ENCODE assay signal across 10 mouse cellular contexts in the genomic region with DNA sequence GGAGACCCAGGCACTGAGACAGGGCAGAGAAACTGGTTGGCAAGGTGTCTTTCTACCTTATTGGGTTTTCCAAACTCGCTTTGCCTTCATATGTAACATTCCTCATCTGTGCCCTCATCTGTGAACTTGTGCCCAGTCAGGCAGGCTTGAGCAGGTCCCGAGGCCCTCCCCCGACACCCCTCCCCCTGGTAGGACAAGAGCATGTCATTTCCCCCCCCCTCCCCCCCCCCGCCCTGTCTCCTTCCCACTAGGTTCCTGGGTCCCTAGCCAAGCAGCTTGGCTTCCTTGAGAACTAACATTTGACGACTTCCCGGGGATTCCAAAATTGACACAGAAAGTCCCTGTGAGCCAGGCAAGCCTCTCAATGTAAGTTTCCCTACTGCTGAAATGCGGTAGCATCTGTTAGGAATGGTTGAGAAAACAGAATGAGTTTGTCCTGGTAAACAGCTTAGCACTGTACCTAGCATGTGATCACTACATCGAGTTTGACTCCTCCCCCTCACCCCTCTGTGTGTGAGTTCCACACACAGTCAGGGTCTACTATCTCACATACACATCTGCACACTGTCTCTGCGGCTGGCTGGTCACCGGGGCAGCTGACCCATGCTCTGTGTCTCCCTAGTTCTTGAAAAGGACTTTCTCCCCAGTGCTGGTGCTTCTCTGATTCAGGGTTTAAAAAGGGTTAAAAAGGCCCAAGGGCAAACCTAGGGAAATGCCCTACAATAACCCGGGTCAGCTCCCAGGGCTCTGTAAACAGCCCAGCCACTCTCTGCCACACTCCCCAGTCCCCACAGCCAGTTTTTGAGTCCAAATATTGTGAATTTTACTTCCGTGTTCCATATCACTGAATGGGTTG. TPM values are rescaled to one million over a fixed set of nuclear protein-coding genes. Genes with fewer than 3 reads are reported as not detected.
DNase-seq lines count a peak whose midpoint lies in the region; ATAC-seq and TF ChIP-seq lines count a peak whose summit lies in the region.
"Had no signal": no experiment of that assay in that cellular context is flagged by ENCODE, and none has a peak within 500 bp of the region (broad histone marks: within the 10 kb centered on the region; RNA-seq: fewer than 3 reads in every experiment).

No protein-coding gene starts in this region.

- H3K27ac ChIP-seq in midbrain, embryonic 11.5 days (ENCODE audit: low read depth, low read length) = no peak overlapping the region
- no peak overlapping the region for H3K27ac ChIP-seq in midbrain, embryonic 13.5 days
- 0 out of 2 replicates have a peak overlapping the region, but pooled peaks have one; percentile 27 for H3K27ac ChIP-seq in testis, adult 2 months (ENCODE audit: control insufficient read depth, insufficient read depth, low read depth, low read length)

- DNase-seq in cerebellum, postnatal 14 days = peak; percentile 5 to 10
- DNase-seq in cerebellum, postnatal 4 days (ENCODE audit: low spot score in 2 of 2) = no peak
- peak; percentile 45 for DNase-seq in midbrain, embryonic 11.5 days (ENCODE audit: low spot score, missing footprints)
- peak; percentile 22 for DNase-seq in liver
- DNase-seq in thymus, postnatal 10 days (ENCODE audit: low spot score in 2 of 2) = no peak

- no peak overlapping the region for H3K4me2 ChIP-seq in midbrain, embryonic 11.5 days
- H3K4me2 ChIP-seq in midbrain, embryonic 13.5 days (replicated peaks) = no peak overlapping the region

- no peaks in the 10 kb centered on the region for H3K27me3 ChIP-seq in midbrain, embryonic 11.5 days (ENCODE audit: control insufficient read depth, insufficient read depth, low read length)
- no peaks in the 10 kb centered on the region for H3K27me3 ChIP-seq in midbrain, embryonic 13.5 days
- H3K27me3 ChIP-seq in testis, adult 2 months (ENCODE audit: control insufficient read depth, insufficient read depth, low read length) = no peaks in the 10 kb centered on the region

- no peak overlapping the region for H3K9ac ChIP-seq in midbrain, embryonic 11.5 days (ENCODE audit: low read length)
- H3K9ac ChIP-seq in midbrain, embryonic 13.5 days (replicated peaks) = no peak overlapping the region

- H3K4me1 ChIP-seq in midbrain, embryonic 11.5 days (ENCODE audit: control insufficient read depth, insufficient read depth, low read length) = peaks cover 12% of the 10 kb centered on the region
- H3K4me1 ChIP-seq in midbrain, embryonic 13.5 days (replicated peaks) = peaks cover 11% of the 10 kb centered on the region
- peaks cover 5% of the 10 kb centered on the region; the same call in 1 of the 2 replicates for H3K4me1 ChIP-seq in testis, adult 2 months (ENCODE audit: control insufficient read depth, insufficient read depth, low read length)

- no peaks in the 10 kb centered on the region for H3K9me3 ChIP-seq in midbrain, embryonic 11.5 days (ENCODE audit: control insufficient read depth, low read length)
- H3K9me3 ChIP-seq in midbrain, embryonic 13.5 days = no peaks in the 10 kb centered on the region

- WGBS in midbrain, embryonic 11.5 days = 52% methylated on average over 12 of the region's 12 CpGs
- 66% methylated on average over 11 of the region's 12 CpGs for WGBS in midbrain, embryonic 13.5 days

- H3K4me3 ChIP-seq in midbrain, embryonic 11.5 days (ENCODE audit: low read depth, low read length) = no peak overlapping the region
- H3K4me3 ChIP-seq in midbrain, embryonic 13.5 days (replicated peaks) = no peak overlapping the region
- H3K4me3 ChIP-seq in testis, adult 2 months (ENCODE audit: control insufficient read depth, low read depth, low read length) = no peak overlapping the region

- TF ChIP-seq POLR2A in testis, adult 2 months (IDR thresholded peaks at IDR 0.05; ENCODE audit: control insufficient read depth, low read depth, low read length) = no peak

- no peak for TF ChIP-seq CTCF in testis, adult 2 months (IDR thresholded peaks at IDR 0.05; ENCODE audit: control insufficient read depth, insufficient read depth, insufficient replicate concordance, low read depth, low read length)

- H3K36me3 ChIP-seq in midbrain, embryonic 11.5 days (ENCODE audit: control insufficient read depth, insufficient read depth, low read length) = no peaks in the 10 kb centered on the region
- no peaks in the 10 kb centered on the region for H3K36me3 ChIP-seq in midbrain, embryonic 13.5 days
- H3K36me3 ChIP-seq in testis, adult 2 months (ENCODE audit: control insufficient read depth, insufficient read depth, low read length) = no peaks in the 10 kb centered on the region

- ATAC-seq in midbrain, embryonic 11.5 days (ENCODE audit: low FRiP score) = no peak
- no peak for ATAC-seq in midbrain, embryonic 13.5 days
- ATAC-seq in cerebellum, adult (ENCODE audit: insufficient number of reproducible peaks, low FRiP score, low TSS enrichment) = no peak
- ATAC-seq: activated CD4-positive, CD25-positive, alpha-beta regulatory T cell, adult 4 months had no signal

RNA-seq across cellular contexts. Expression of a gene that starts 20.3 kb away (rescaled TPM):
- polyA plus RNA-seq in midbrain, embryonic 11.5 days (2014; fragmentation: Nextera tagmentation; extraction: Ambion mirVana) = 0.63 and 0.65 TPM in 2 replicates
- 0.28 and 0.36 TPM in 2 replicates for polyA plus RNA-seq in midbrain, embryonic 13.5 days (2015; fragmentation: Nextera tagmentation; extraction: Ambion mirVana)
- 16.1 and 22.8 TPM in 2 replicates for polyA plus RNA-seq in testis, adult 2 months (2012; rRNA removed)
- polyA plus RNA-seq: neural tube, embryonic 14.5 days had no signal

RNA-seq across cellular contexts. Expression of a gene that starts 39.1 kb away (rescaled TPM):
- polyA plus RNA-seq in midbrain, embryonic 11.5 days (2014; fragmentation: Nextera tagmentation; extraction: Ambion mirVana) = 94.2 and 94.8 TPM in 2 replicates
- 151 and 158 TPM in 2 replicates for polyA plus RNA-seq in midbrain, embryonic 13.5 days (2015; fragmentation: Nextera tagmentation; extraction: Ambion mirVana)
- polyA plus RNA-seq in testis, adult 2 months (2012; rRNA removed) = 62.2 and 65.5 TPM in 2 replicates

Comparison
In these comparisons a context has a peak if more than half of its experiments do, and no peak if none do; other contexts are left out.
1. DNase-seq: peak in cerebellum, postnatal 14 days (2 of 2), midbrain, embryonic 11.5 days (single experiment) and liver (single experiment); none in cerebellum, postnatal 4 days (0 of 2) and thymus, postnatal 10 days (0 of 2).
2. RNA of a gene that starts 20.3 kb away (polyA plus RNA-seq): 16.1 to 22.8 TPM in testis, adult 2 months; 0.63 to 0.65 TPM in midbrain, embryonic 11.5 days and 0.28 to 0.36 TPM in midbrain, embryonic 13.5 days; every median in the first group is over 10 times any median in the second.